Comparison of ENCODE assay signal across 27 mouse cellular contexts in genomic region chr2:4792554-4792953, GRCm38 (mm10).
"Had no signal": no experiment of that assay in that cellular context is flagged by ENCODE, and none has a peak within 500 bp of the region (broad histone marks: within the 10 kb centered on the region; RNA-seq: fewer than 3 reads in every experiment).

No protein-coding gene starts in this region.

- H3K4me2 ChIP-seq: limb, embryonic 12.5 days; limb, embryonic 13.5 days; limb, embryonic 15.5 days; liver, embryonic 11.5 days; liver, embryonic 12.5 days; liver, embryonic 13.5 days; liver, embryonic 15.5 days; lung, embryonic 14.5 days; lung, embryonic 15.5 days; midbrain, embryonic 11.5 days; midbrain, embryonic 12.5 days; midbrain, embryonic 13.5 days; midbrain, embryonic 15.5 days; neural tube, embryonic 12.5 days; neural tube, embryonic 13.5 days had no signal

- H3K4me1 ChIP-seq: limb, embryonic 12.5 days; limb, embryonic 13.5 days; liver, embryonic 12.5 days; liver, embryonic 13.5 days; liver, embryonic 15.5 days; lung, embryonic 15.5 days; megakaryocyte, embryonic 14.5 days; midbrain, embryonic 12.5 days; midbrain, embryonic 15.5 days; neural tube, embryonic 12.5 days; neural tube, embryonic 13.5 days had no signal

- H3K9me3 ChIP-seq: limb, embryonic 10.5 days; limb, embryonic 12.5 days; limb, embryonic 13.5 days; limb, embryonic 15.5 days; liver, embryonic 12.5 days; liver, embryonic 13.5 days; liver, embryonic 15.5 days; lung, embryonic 15.5 days; megakaryocyte, embryonic 14.5 days; midbrain, embryonic 10.5 days; midbrain, embryonic 12.5 days; midbrain, embryonic 13.5 days; midbrain, embryonic 15.5 days; neural tube, embryonic 12.5 days; neural tube, embryonic 13.5 days had no signal

- H3K27me3 ChIP-seq: limb, embryonic 12.5 days; limb, embryonic 13.5 days; limb, embryonic 15.5 days; liver, embryonic 12.5 days; liver, embryonic 13.5 days; liver, embryonic 15.5 days; lung, embryonic 15.5 days; midbrain, embryonic 13.5 days; midbrain, embryonic 15.5 days; neural tube, embryonic 12.5 days; neural tube, embryonic 13.5 days had no signal

- DNase-seq: left cerebral cortex, postnatal 4 days; liver; liver, embryonic 13.5 days; liver, postnatal 0 days; lung, embryonic 14.5 days; midbrain, embryonic 14.5 days had no signal

- H3K4me3 ChIP-seq: left cerebral cortex, adult 2 months; limb, embryonic 10.5 days; limb, embryonic 12.5 days; limb, embryonic 13.5 days; limb, embryonic 15.5 days; liver, embryonic 12.5 days; liver, embryonic 13.5 days; liver, embryonic 15.5 days; lung, embryonic 15.5 days; megakaryocyte, embryonic 14.5 days; midbrain, embryonic 10.5 days; midbrain, embryonic 12.5 days; midbrain, embryonic 13.5 days; midbrain, embryonic 15.5 days; myocyte; neural tube, embryonic 12.5 days; neural tube, embryonic 13.5 days had no signal

- H3K36me3 ChIP-seq: limb, embryonic 10.5 days; limb, embryonic 12.5 days; limb, embryonic 13.5 days; limb, embryonic 15.5 days; liver, embryonic 12.5 days; liver, embryonic 13.5 days; liver, embryonic 15.5 days; lung, embryonic 15.5 days; midbrain, embryonic 10.5 days; midbrain, embryonic 12.5 days; midbrain, embryonic 13.5 days; midbrain, embryonic 15.5 days; neural tube, embryonic 12.5 days; neural tube, embryonic 13.5 days had no signal

- H3K27ac ChIP-seq: left cerebral cortex, adult 2 months; limb, embryonic 10.5 days; limb, embryonic 12.5 days; limb, embryonic 13.5 days; limb, embryonic 15.5 days; liver, embryonic 12.5 days; liver, embryonic 13.5 days; liver, embryonic 14.5 days; liver, embryonic 15.5 days; lung, embryonic 15.5 days; macrophage; midbrain, embryonic 10.5 days; midbrain, embryonic 12.5 days; midbrain, embryonic 13.5 days; midbrain, embryonic 15.5 days; neural tube, embryonic 12.5 days; neural tube, embryonic 13.5 days had no signal

- H3K9ac ChIP-seq: limb, embryonic 12.5 days; limb, embryonic 13.5 days; limb, embryonic 15.5 days; liver, embryonic 12.5 days; liver, embryonic 13.5 days; liver, embryonic 14.5 days; liver, embryonic 15.5 days; liver, postnatal 0 days; lung, embryonic 14.5 days; lung, embryonic 15.5 days; midbrain, embryonic 12.5 days; midbrain, embryonic 13.5 days; midbrain, embryonic 15.5 days; neural tube, embryonic 12.5 days; neural tube, embryonic 13.5 days had no signal

- ATAC-seq: liver, embryonic 12.5 days; liver, postnatal 0 days; midbrain, embryonic 13.5 days; midbrain, embryonic 15.5 days; midbrain, embryonic 16.5 days had no signal
